Mouse (Mus musculus) MEL (cell line): ENCODE measurements at regions not wholly inside any gene's neighbourhood (a gene's known extent, or its start where the extent isn't known, plus 50 kb on each side); places are given as distances from the start of the nearest gene placed in this dataset.

Source experiments
- DNase-seq: peaks from one replicate; pipeline ENCODE4 v3.0.0; 2011; ENCODE audit warnings: low read depth, low spot score
- H3K27ac ChIP-seq: 2 replicates; pipeline ENCODE4 v1.5.1; 2012; ENCODE audit warnings: low read depth, mild to moderate bottlenecking, control low read depth, low read length, moderate library complexity; ENCODE audit not compliant: control insufficient read depth
- H3K27me3 ChIP-seq, 2 experiments: fragments of 150-350 bp in 1 of 2; sonication (generic) in 1 of 2; 2 replicates each; pipeline ENCODE4 v1.6.1; 2012; ENCODE audit warnings: low read length in 2 of 2, mild to moderate bottlenecking in 2 of 2, improper control_type of control experiment in 1 of 2, moderate library complexity in 1 of 2; ENCODE audit not compliant: insufficient read depth in 2 of 2, control insufficient read depth in 1 of 2
- H3K36me3 ChIP-seq, 2 experiments: 2 replicates each; pipeline ENCODE4 v1.6.1; 2012 to 2014; ENCODE audit warnings: low read length in 2 of 2, improper control_type of control experiment in 1 of 2, inconsistent platforms in 1 of 2, mild to moderate bottlenecking in 1 of 2; ENCODE audit not compliant: insufficient read depth in 2 of 2, control insufficient read depth in 1 of 2
- H3K4me1 ChIP-seq, 2 experiments: fragments of 150-350 bp in 1 of 2; sonication (generic) in 1 of 2; 2 replicates each; pipeline ENCODE4 v1.6.1; 2012; ENCODE audit warnings: low read length in 2 of 2, improper control_type of control experiment in 1 of 2, mild to moderate bottlenecking in 1 of 2; ENCODE audit not compliant: insufficient read depth in 2 of 2, control insufficient read depth in 1 of 2
- H3K4me3 ChIP-seq, 2 experiments: fragments of 150-350 bp in 1 of 2; sonication (generic) in 1 of 2; 2 replicates each; pipeline ENCODE4 v1.5.1; 2012; ENCODE audit warnings: low read depth in 2 of 2, low read length in 2 of 2, mild to moderate bottlenecking in 2 of 2, moderate library complexity in 2 of 2, control low read depth in 1 of 2, improper control_type of control experiment in 1 of 2; ENCODE audit not compliant: control insufficient read depth in 1 of 2, insufficient read depth in 1 of 2
- H3K79me2 ChIP-seq: 2 replicates; pipeline ENCODE4 v1.6.1; 2012; ENCODE audit warnings: mild to moderate bottlenecking, low read length, moderate library complexity; ENCODE audit not compliant: control insufficient read depth, poor library complexity, insufficient read depth
- H3K9ac ChIP-seq: 2 replicates; pipeline ENCODE4 v1.6.1; 2012; ENCODE audit warnings: low read depth, mild to moderate bottlenecking, control low read depth, low read length, moderate library complexity; ENCODE audit not compliant: control insufficient read depth, poor library complexity, severe bottlenecking
- H3K9me3 ChIP-seq: fragments of 150-350 bp; sonication (generic); replicated peaks from 2 replicates; pipeline ENCODE4 v1.6.1; 2012; ENCODE audit warnings: mild to moderate bottlenecking, low read length, improper control_type of control experiment, moderate library complexity; ENCODE audit not compliant: insufficient read depth
- BHLHE40 ChIP-seq: IDR thresholded peaks from 2 replicates; pipeline ENCODE4 v1.6.1; 2012; ENCODE audit warnings: low read depth, mild to moderate bottlenecking, inconsistent platforms, low read length, improper control_type of control experiment, borderline replicate concordance
- CHD2 ChIP-seq: IDR thresholded peaks from 2 replicates; pipeline ENCODE4 v1.6.1; 2011; ENCODE audit warnings: low read length, improper control_type of control experiment
- CTCF ChIP-seq, 3 experiments: IDR thresholded peaks in 2 of 3; conservative IDR thresholded peaks in 1 of 3; 2 replicates each; pipeline ENCODE4 v1.5.1; 2011 to 2012; ENCODE audit warnings: low read length in 3 of 3, low read depth in 2 of 3, mild to moderate bottlenecking in 2 of 3, improper control_type of control experiment in 1 of 3, inconsistent platforms in 1 of 3, mixed read lengths in 1 of 3, moderate library complexity in 1 of 3; ENCODE audit not compliant: control insufficient read depth in 1 of 3, insufficient read depth in 1 of 3, poor library complexity in 1 of 3, severe bottlenecking in 1 of 3
- E2F4 ChIP-seq: IDR thresholded peaks from 2 replicates; pipeline ENCODE4 v1.6.1; 2011; ENCODE audit warnings: low read depth, low read length, improper control_type of control experiment, borderline replicate concordance
- ELF1 ChIP-seq: IDR thresholded peaks from 2 replicates; pipeline ENCODE4 v1.6.1; 2014; ENCODE audit warnings: low read depth, mild to moderate bottlenecking, inconsistent platforms, low read length, improper control_type of control experiment, moderate library complexity
- EP300 ChIP-seq, 2 experiments: IDR thresholded peaks; 2 replicates each; pipeline ENCODE4 v1.6.1; 2011; ENCODE audit warnings: improper control_type of control experiment in 2 of 2, low read length in 2 of 2, low read depth in 1 of 2, mild to moderate bottlenecking in 1 of 2
- GABPA ChIP-seq: IDR thresholded peaks from 2 replicates; pipeline ENCODE4 v1.6.1; 2012; ENCODE audit warnings: low read depth, mild to moderate bottlenecking, inconsistent platforms, low read length, improper control_type of control experiment, moderate library complexity
- HCFC1 ChIP-seq: IDR thresholded peaks from 2 replicates; pipeline ENCODE4 v1.6.1; 2012; ENCODE audit warnings: low read depth, mild to moderate bottlenecking, inconsistent platforms, low read length, improper control_type of control experiment, moderate library complexity
- JUND ChIP-seq: IDR thresholded peaks from 2 replicates; pipeline ENCODE4 v1.6.1; 2011; ENCODE audit warnings: low read depth, mild to moderate bottlenecking, improper control_type of control experiment, low read length
- MAFK ChIP-seq: IDR thresholded peaks from 2 replicates; pipeline ENCODE4 v1.6.1; 2011; ENCODE audit warnings: low read depth, mild to moderate bottlenecking, low read length, improper control_type of control experiment, borderline replicate concordance
- MAZ ChIP-seq: IDR thresholded peaks from 2 replicates; pipeline ENCODE4 v1.6.1; 2012; ENCODE audit warnings: low read depth, mild to moderate bottlenecking, inconsistent platforms, low read length, improper control_type of control experiment
- MXI1 ChIP-seq: IDR thresholded peaks from 2 replicates; pipeline ENCODE4 v1.6.1; 2011; ENCODE audit warnings: mild to moderate bottlenecking, low read depth, low read length, improper control_type of control experiment
- MYB ChIP-seq: IDR thresholded peaks from 2 replicates; pipeline ENCODE4 v1.6.1; 2011; ENCODE audit warnings: mild to moderate bottlenecking, low read depth, low read length, improper control_type of control experiment
- MYC ChIP-seq: IDR thresholded peaks from 2 replicates; pipeline ENCODE4 v1.6.1; 2011; ENCODE audit warnings: low read depth, mild to moderate bottlenecking, low read length, improper control_type of control experiment, moderate library complexity
- NRF1 ChIP-seq: IDR thresholded peaks from 2 replicates; pipeline ENCODE4 v1.6.1; 2014; ENCODE audit warnings: low read depth, mild to moderate bottlenecking, inconsistent platforms, low read length, improper control_type of control experiment, moderate library complexity; ENCODE audit not compliant: poor library complexity, insufficient read depth, severe bottlenecking
- POLR2A ChIP-seq, 2 experiments: IDR thresholded peaks; 2 replicates each; pipeline ENCODE4 v1.6.1; 2011 to 2012; ENCODE audit warnings: low read length in 2 of 2, mild to moderate bottlenecking in 2 of 2, control low read depth in 1 of 2, improper control_type of control experiment in 1 of 2, low read depth in 1 of 2, moderate library complexity in 1 of 2; ENCODE audit not compliant: control insufficient read depth in 1 of 2, insufficient read depth in 1 of 2, poor library complexity in 1 of 2
- POLR2AphosphoS2 ChIP-seq: IDR thresholded peaks from 2 replicates; pipeline ENCODE4 v1.6.1; 2011; ENCODE audit warnings: low read length, improper control_type of control experiment
- POLR2AphosphoS5 ChIP-seq: IDR thresholded peaks from 2 replicates; pipeline ENCODE4 v1.6.1; 2012; ENCODE audit warnings: low read depth, borderline replicate concordance, mild to moderate bottlenecking, inconsistent platforms, low read length, moderate library complexity, mixed read lengths
- SIN3A ChIP-seq: IDR thresholded peaks from 2 replicates; pipeline ENCODE4 v1.6.1; 2012; ENCODE audit warnings: low read length, improper control_type of control experiment, inconsistent platforms
- SMC3 ChIP-seq: IDR thresholded peaks from 2 replicates; pipeline ENCODE4 v1.6.1; 2011; ENCODE audit warnings: low read depth, low read length, improper control_type of control experiment
- TAL1 ChIP-seq: IDR thresholded peaks from 2 replicates; pipeline ENCODE4 v1.6.1; 2012; ENCODE audit warnings: mild to moderate bottlenecking, inconsistent platforms, low read length, moderate library complexity, mixed read lengths
- TBP ChIP-seq: IDR thresholded peaks from 2 replicates; pipeline ENCODE4 v1.8.0; 2011; ENCODE audit warnings: low read depth, low read length, improper control_type of control experiment
- TCF12 ChIP-seq: IDR thresholded peaks from 2 replicates; pipeline ENCODE4 v1.6.1; 2014; ENCODE audit warnings: low read depth, mild to moderate bottlenecking, inconsistent platforms, low read length, improper control_type of control experiment, moderate library complexity
- UBTF ChIP-seq: IDR thresholded peaks from 2 replicates; pipeline ENCODE4 v1.6.1; 2012; ENCODE audit warnings: low read depth, mild to moderate bottlenecking, inconsistent platforms, low read length, improper control_type of control experiment, moderate library complexity, borderline replicate concordance; ENCODE audit not compliant: insufficient read depth
- USF2 ChIP-seq, 2 experiments: IDR thresholded peaks; 2 replicates each; pipeline ENCODE4 v1.6.1; 2011 to 2012; ENCODE audit warnings: improper control_type of control experiment in 2 of 2, low read length in 2 of 2, borderline replicate concordance in 1 of 2, inconsistent platforms in 1 of 2, low read depth in 1 of 2, mild to moderate bottlenecking in 1 of 2; ENCODE audit not compliant: insufficient read depth in 1 of 2
- ZMIZ1 ChIP-seq: IDR thresholded peaks from 2 replicates; pipeline ENCODE4 v1.6.1; 2012; ENCODE audit warnings: low read depth, mild to moderate bottlenecking, inconsistent platforms, low read length, improper control_type of control experiment, moderate library complexity
- ZNF384 ChIP-seq: IDR thresholded peaks from 2 replicates; pipeline ENCODE4 v1.6.1; 2012; ENCODE audit warnings: low read depth, mild to moderate bottlenecking, inconsistent platforms, low read length, improper control_type of control experiment

GRCm38 (mm10) chr3:38695836-38696235 is 190.9 kb upstream of the Fat4 start (continued):
- TF ChIP-seq MYB (no peak), MXI1 (no peak)
- TF ChIP-seq, all 39 proteins: peak for 0

- H3K36me3 ChIP-seq: no peaks in the 10 kb centered on the region
- H3K27ac ChIP-seq: no peak overlapping the region
- H3K27me3 ChIP-seq: no peaks in the 10 kb centered on the region
- no peaks in the 10 kb centered on the region for H3K4me1 ChIP-seq
- no peak overlapping the region for H3K4me3 ChIP-seq
- DNase-seq: no peak
- no peak overlapping the region for H3K9ac ChIP-seq
- no peaks in the 10 kb centered on the region for H3K9me3 ChIP-seq
- TF ChIP-seq TAL1: no peak
- TF ChIP-seq HCFC1: no peak
- no peak for TF ChIP-seq EP300 (IDR thresholded peaks at IDR 0.05; ENCODE audit: low read depth in 1 of 2, low read length in 2 of 2)
- TF ChIP-seq ELF1: no peak
- no peak for TF ChIP-seq MXI1
- no peak for TF ChIP-seq UBTF
- TF ChIP-seq POLR2A (IDR thresholded peaks at IDR 0.05; ENCODE audit: control insufficient read depth in 1 of 2, insufficient read depth in 1 of 2, low read depth in 1 of 2, low read length in 2 of 2, poor library complexity in 1 of 2): no peak
- no peak for TF ChIP-seq TCF12
- TF ChIP-seq POLR2AphosphoS5: no peak
- TF ChIP-seq MAFK: no peak
- TF ChIP-seq TBP: no peak
- TF ChIP-seq MYC: no peak
- TF ChIP-seq SIN3A: no peak
- TF ChIP-seq POLR2AphosphoS2: no peak
- no peak for TF ChIP-seq E2F4
- TF ChIP-seq, all 39 proteins: peak for 0
- no peaks in the 10 kb centered on the region for H3K79me2 ChIP-seq
Measured at GRCm38 (mm10) chr3:38692768-38693167, 194.0 kb upstream of the Fat4 start.

- no peak for TF ChIP-seq SMC3
- TF ChIP-seq GABPA: no peak
- TF ChIP-seq TBP: no peak
- no peak for TF ChIP-seq BHLHE40
- no peak for TF ChIP-seq MAZ
- TF ChIP-seq NRF1: no peak
- no peak for TF ChIP-seq MYB
- TF ChIP-seq POLR2AphosphoS5: no peak
- no peak for TF ChIP-seq POLR2AphosphoS2
- no peak for TF ChIP-seq CTCF (IDR thresholded peaks at IDR 0.05 in 2 of 3, conservative IDR thresholded peaks at IDR 0.05 in 1 of 3; ENCODE audit: control insufficient read depth in 1 of 3, insufficient read depth in 1 of 3, low read depth in 2 of 3, low read length in 3 of 3, poor library complexity in 1 of 3, severe bottlenecking in 1 of 3)
- no peak for TF ChIP-seq ZMIZ1
- TF ChIP-seq ZNF384: no peak
- TF ChIP-seq JUND: no peak
- TF ChIP-seq CHD2: no peak
- no peak for TF ChIP-seq USF2 (IDR thresholded peaks at IDR 0.05; ENCODE audit: borderline replicate concordance in 1 of 2, insufficient read depth in 1 of 2, low read depth in 1 of 2, low read length in 2 of 2)
- TF ChIP-seq MXI1: no peak
- TF ChIP-seq, all 39 proteins: peak for 0
- H3K36me3 ChIP-seq: no peaks in the 10 kb centered on the region
- no peaks in the 10 kb centered on the region for H3K79me2 ChIP-seq
- no peak for DNase-seq
- no peak overlapping the region for H3K4me3 ChIP-seq
- H3K9ac ChIP-seq: no peak overlapping the region
- H3K27me3 ChIP-seq: no peaks in the 10 kb centered on the region
- H3K4me1 ChIP-seq: no peaks in the 10 kb centered on the region
- H3K27ac ChIP-seq: no peak overlapping the region
- no peaks in the 10 kb centered on the region for H3K9me3 ChIP-seq
Measured at GRCm38 (mm10) chr3:38684247-38684991, 199.8 kb upstream of the Ankrd50 start.
